Mouse (Mus musculus) forebrain, embryonic 14.5 days (tissue): Measurements from ENCODE around the gene Epor. TPM values are rescaled to one million over a fixed set of nuclear protein-coding genes. Genes with fewer than 3 reads are reported as not detected.
A peak's percentile ranks its signal among the peaks of the same experiment; 100 is the strongest.

Source experiments
- ATAC-seq: fragments of 200-750 bp; cut with Nextera tagmentation; 2 replicates; pipeline ENCODE4 v1.8.0; 2017; ENCODE audit warnings: mild to moderate bottlenecking, moderate library complexity
- DNase-seq: peaks from one replicate; pipeline ENCODE4 v3.0.0-alpha.2; 2015; ENCODE audit warnings: low spot score
- H3K27ac ChIP-seq: fragments of 300-500 bp; sonication (generic); 2 replicates; pipeline ENCODE4 v1.5.1; 2014; ENCODE audit warnings: low read depth, mild to moderate bottlenecking, control low read depth, low read length, moderate library complexity
- H3K27me3 ChIP-seq: fragments of 300-500 bp; sonication (generic); replicated peaks from 2 replicates; pipeline ENCODE4 v1.6.1; 2014; ENCODE audit warnings: low read length, control low read depth, mixed read lengths; ENCODE audit not compliant: control insufficient read depth, insufficient read depth
- H3K36me3 ChIP-seq: fragments of 300-500 bp; sonication (generic); 2 replicates; pipeline ENCODE4 v1.6.1; 2014; ENCODE audit warnings: low read length, control low read depth; ENCODE audit not compliant: control insufficient read depth, insufficient read depth
- H3K4me1 ChIP-seq: fragments of 300-500 bp; sonication (generic); 2 replicates; pipeline ENCODE4 v1.6.1; 2014; ENCODE audit warnings: antibody characterized with exemption, low read length, control low read depth; ENCODE audit not compliant: control insufficient read depth, insufficient read depth
- H3K4me2 ChIP-seq: fragments of 300-500 bp; sonication (generic); 2 replicates; pipeline ENCODE4 v1.6.1; 2014; ENCODE audit warnings: mild to moderate bottlenecking, control low read depth, low read length
- H3K4me3 ChIP-seq: fragments of 300-500 bp; sonication (generic); 2 replicates; pipeline ENCODE4 v1.5.1; 2014; ENCODE audit warnings: low read depth, low read length, control low read depth
- H3K9ac ChIP-seq: fragments of 300-500 bp; sonication (generic); 2 replicates; pipeline ENCODE4 v1.6.1; 2014; ENCODE audit warnings: mild to moderate bottlenecking, low read length, control low read depth, moderate library complexity
- H3K9me3 ChIP-seq: fragments of 300-500 bp; sonication (generic); replicated peaks from 2 replicates; pipeline ENCODE4 v1.6.1; 2016; ENCODE audit warnings: low read length, control low read depth, mixed read lengths; ENCODE audit not compliant: control insufficient read depth
- WGBS: fragments of 180-500 bp; shearing (Covaris S2); extraction: QIAGEN DNeasy Blood & Tissue Kit; methylation state at CpG from one replicate; pipeline ENCODE4 v1.1.7; 2014; 5-methylcytosine and 5-hydroxymethylcytosine counted together
- polyA plus RNA-seq: library from polyadenylated mRNA; unstranded; fragments of >200 nt; fragmentation: Nextera tagmentation; extraction: Ambion mirVana; gene quantifications from 2 replicates; pipeline ENCODE4 v1.2.1, GENCODE M21; 2014

Epor gene
- 1.3 and 2.2 TPM in 2 replicates for polyA plus RNA-seq

GRCm38 (mm10) chr9:21963417-21963816 is at the start of gene Epor:
Epor (minus strand) TSS chr9:21963506.
- peak within 1 kb of the TSS; percentile 51 for H3K9ac ChIP-seq
- H3K4me3 ChIP-seq: peak within 1 kb of the TSS; percentile 33
- peaks cover 48% of the 10 kb centered on the region for H3K27me3 ChIP-seq
- no peaks in the 10 kb centered on the region for H3K9me3 ChIP-seq
- peak within 1 kb of the TSS; percentile 63 for H3K4me2 ChIP-seq
- DNase-seq: no peak
- H3K27ac ChIP-seq: no peak within 1 kb of the TSS
- ATAC-seq: no peak
- 32% methylated on average over 8 of the region's 8 CpGs for WGBS
- peaks cover 12% of the 10 kb centered on the region for H3K4me1 ChIP-seq
- no peaks in the 10 kb centered on the region; the same call in 1 of the 2 replicates for H3K36me3 ChIP-seq

- no peaks in the 10 kb centered on the region for H3K4me1 ChIP-seq
- DNase-seq (no peak), ATAC-seq (peak; percentile 26; the same call in 1 of the 2 replicates)
- no peak overlapping the region for H3K9ac ChIP-seq
- H3K4me3 ChIP-seq: no peak overlapping the region
- WGBS: 91% methylated on average over 13 of the region's 13 CpGs
- no peaks in the 10 kb centered on the region for H3K9me3 ChIP-seq
- H3K27me3 ChIP-seq: no peaks in the 10 kb centered on the region
- H3K36me3 ChIP-seq: peaks cover 92% of the 10 kb centered on the region
- no peak overlapping the region for H3K4me2 ChIP-seq
- H3K27ac ChIP-seq: no peak overlapping the region
Observed at GRCm38 (mm10) chr9:22012731-22013130, 49.4 kb upstream of the Epor start.

- Histone ChIP-seq H3K27ac (no peak overlapping the region), H3K36me3 (peaks cover 96% of the 10 kb centered on the region), H3K4me3 (no peak overlapping the region), H3K9me3 (no peaks in the 10 kb centered on the region), H3K9ac (no peak overlapping the region), H3K4me2 (no peak overlapping the region), H3K27me3 (no peaks in the 10 kb centered on the region), H3K4me1 (no peaks in the 10 kb centered on the region)
- 88% methylated on average over 5 of the region's 5 CpGs for WGBS
- ATAC-seq: peak; percentile 26; the same call in 1 of the 2 replicates
- no peak for DNase-seq
Observed at GRCm38 (mm10) chr9:22011055-22011454, 47.7 kb upstream of the Epor start.

GRCm38 (mm10) chr9:22004546-22004945 is 41.2 kb upstream of the Epor start:
- Histone ChIP-seq H3K4me2 (no peak overlapping the region), H3K36me3 (peaks cover 55% of the 10 kb centered on the region), H3K27ac (no peak overlapping the region), H3K27me3 (no peaks in the 10 kb centered on the region), H3K9ac (no peak overlapping the region), H3K4me3 (no peak overlapping the region), H3K4me1 (peaks cover 10% of the 10 kb centered on the region), H3K9me3 (no peaks in the 10 kb centered on the region)
- ATAC-seq (no peak), DNase-seq (no peak)
- 91% methylated on average over 12 of the region's 12 CpGs for WGBS

- ATAC-seq: peak; percentile 9
Observed at GRCm38 (mm10) chr9:22003163-22003554, 39.9 kb upstream of the Epor start.

GRCm38 (mm10) chr9:22002194-22003162 is 39.2 kb upstream of the Epor start, which contains the start of the genes Ccdc151 and Prkcsh:
Ccdc151 (minus strand) TSS chr9:22002634.
Prkcsh (plus strand) TSS chr9:22002806.
- 5% methylated on average over 57 of the region's 57 CpGs for WGBS
- Histone ChIP-seq H3K36me3 (peaks cover 34% of the 10 kb centered on the region), H3K9me3 (no peaks in the 10 kb centered on the region), H3K27me3 (no peaks in the 10 kb centered on the region), H3K9ac (peak within 1 kb of the TSS; percentile 66), H3K4me1 (peaks cover 10% of the 10 kb centered on the region), H3K27ac (peak within 1 kb of the TSS; percentile 34; the same call in 1 of the 2 replicates), H3K4me3 (peak within 1 kb of the TSS; percentile 59), H3K4me2 (peak within 1 kb of the TSS; percentile 65)
- DNase-seq (peak; percentile 100), ATAC-seq (peak; percentile 99)

More at GRCm38 (mm10) chr9:22003163-22003554, 39.9 kb upstream of the Epor start:
- Histone ChIP-seq H3K4me1 (peaks cover 10% of the 10 kb centered on the region), H3K9me3 (no peaks in the 10 kb centered on the region), H3K36me3 (peaks cover 41% of the 10 kb centered on the region), H3K9ac (peak overlapping the region; percentile 66), H3K27me3 (no peaks in the 10 kb centered on the region), H3K4me3 (peak overlapping the region; percentile 59), H3K27ac (peak overlapping the region; percentile 34; the same call in 1 of the 2 replicates), H3K4me2 (peak overlapping the region; percentile 65)
- DNase-seq: peak; percentile 45
- under 1% methylated on average over 18 of the region's 18 CpGs for WGBS

GRCm38 (mm10) chr9:22001633-22002032 is 38.3 kb upstream of the Epor start:
- DNase-seq: no peak
- Histone ChIP-seq H3K9ac (no peak overlapping the region), H3K27ac (no peak overlapping the region), H3K36me3 (peaks cover 26% of the 10 kb centered on the region), H3K4me2 (peak overlapping the region; percentile 53; the same call in 1 of the 2 replicates), H3K4me1 (peaks cover 10% of the 10 kb centered on the region), H3K27me3 (no peaks in the 10 kb centered on the region), H3K9me3 (no peaks in the 10 kb centered on the region), H3K4me3 (no peak overlapping the region)
- 80% methylated on average over 4 of the region's 4 CpGs for WGBS
- ATAC-seq: no peak

- no peak overlapping the region for H3K27ac ChIP-seq
- DNase-seq (no peak), ATAC-seq (no peak)
- H3K4me1 ChIP-seq: peaks cover 10% of the 10 kb centered on the region
- peaks cover 13% of the 10 kb centered on the region for H3K36me3 ChIP-seq
- H3K27me3 ChIP-seq: no peaks in the 10 kb centered on the region
- no peak overlapping the region for H3K4me3 ChIP-seq
- H3K4me2 ChIP-seq: no peak overlapping the region
- 88% methylated on average over 6 of the region's 6 CpGs for WGBS
- no peak overlapping the region for H3K9ac ChIP-seq
- no peaks in the 10 kb centered on the region for H3K9me3 ChIP-seq
Observed at GRCm38 (mm10) chr9:22000296-22000695, 37.0 kb upstream of the Epor start.
